Mouse (Mus musculus) ovary, postnatal 14 days (tissue): ENCODE measurements around the gene Olfr1271.
"Not testable (repeated sequence)": the region's sequence is repeated elsewhere in the genome, so short reads cannot be mapped to it uniquely, and the experiment has no call there.

ENCODE experiments used
- DNase-seq: peaks from one replicate; pipeline ENCODE4 v3.0.0; 2022; ENCODE audit warnings: low spot score

Gene Olfr1271

DNA sequence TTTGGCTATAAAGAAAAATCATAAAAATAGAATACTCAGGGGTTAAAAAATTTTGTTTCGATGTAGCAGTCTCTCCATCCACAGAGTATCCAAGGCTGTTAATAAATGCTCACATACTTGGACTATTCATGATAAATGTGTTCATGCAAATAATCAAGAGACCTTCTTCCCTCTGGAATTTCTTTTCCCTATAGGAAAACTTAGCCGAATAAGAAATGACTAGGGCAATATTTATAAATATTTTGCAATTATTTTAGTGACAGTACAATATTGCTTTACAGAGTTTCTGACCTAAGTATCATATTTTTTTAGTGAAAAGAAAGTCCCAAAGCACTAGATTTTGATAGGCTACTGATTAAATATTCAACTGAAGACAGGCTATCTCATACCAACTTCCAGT lies at the start of gene Olfr1271:
Gene Olfr1271, minus strand, starts transcription at position 101 of the 400 bp plus-strand sequence.
- DNase-seq: no peak

DNA sequence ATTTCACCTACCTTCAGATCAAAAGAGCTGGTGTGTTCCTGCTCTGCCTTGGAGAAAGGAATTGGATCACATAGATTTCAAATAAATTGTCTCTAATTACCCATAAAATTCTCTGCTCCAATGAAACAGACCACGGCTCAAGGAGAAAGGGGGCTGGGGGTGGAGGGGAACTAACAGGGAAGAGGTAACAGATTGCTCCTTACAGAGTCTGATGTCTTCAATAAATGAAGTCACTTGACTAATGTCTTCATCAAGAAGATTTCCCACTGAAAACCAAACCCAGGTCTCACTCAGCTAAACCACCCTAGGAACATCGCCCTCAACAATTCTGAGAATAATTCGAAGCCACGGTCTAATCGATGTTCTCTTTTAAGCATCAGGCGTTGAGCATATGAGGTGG lies 21.9 kb upstream of the Olfr1271 start, which contains the start of gene Olfr1272:
Gene Olfr1272, minus strand, starts transcription at position 101 of the 400 bp plus-strand sequence.
- DNase-seq: no peak

- DNase-seq: no peak
Observed at GRCm38 (mm10) chr2:90257492-90257891, 13.3 kb downstream of the Olfr1271 start, which contains the start of gene Olfr142. TSS of gene Olfr142 (minus strand) at chr2:90257592.

GRCm38 (mm10) chr2:90224393-90224792 lies 46.4 kb downstream of the Olfr1271 start, which contains the start of gene Olfr1506:
TSS of gene Olfr1506 (minus strand) at chr2:90224493.
- not testable (repeated sequence) for DNase-seq
